Mouse (Mus musculus) frontal cortex, postnatal 36 days (tissue): Measurements from ENCODE around the gene Gm45717.

Experiments
- DNase-seq, 2 experiments: peaks; one replicate each; pipeline ENCODE4 v3.0.0; 2022; ENCODE audit warnings: low spot score in 2 of 2

Gm45717 gene

GRCm38 (mm10) chr7:140905642-140906081, 50.1 kb downstream of the Gm45717 start:
- DNase-seq = no peak

GRCm38 (mm10) chr7:140903212-140903611, 52.5 kb downstream of the Gm45717 start:
- DNase-seq = peak; percentile 72 to 75

- no peak for DNase-seq
Measured at GRCm38 (mm10) chr7:140902036-140902875, 53.5 kb downstream of the Gm45717 start.

GRCm38 (mm10) chr7:140900220-140900619, 55.5 kb downstream of the Gm45717 start, which contains the start of gene Cox8b:
TSS of gene Cox8b (minus strand) at chr7:140900446.
- no peak for DNase-seq
